Mouse (Mus musculus) forebrain, embryonic 11.5 days (tissue): ENCODE measurements around the gene Gm10436. TPM values are rescaled to one million over a fixed set of nuclear protein-coding genes. Genes with fewer than 3 reads are reported as not detected.
"Not testable (repeated sequence)": the region's sequence is repeated elsewhere in the genome, so short reads cannot be mapped to it uniquely, and the experiment has no call there.

Experiments used
- ATAC-seq: fragments of 200-750 bp; cut with Nextera tagmentation; replicated peaks from 2 replicates; pipeline ENCODE4 v1.8.0; 2017; ENCODE audit warnings: moderate TSS enrichment; ENCODE audit not compliant: low FRiP score
- DNase-seq: peaks from one replicate; pipeline ENCODE4 v3.0.0-alpha.2; 2017; ENCODE audit warnings: low spot score
- H3K27ac ChIP-seq: fragments of 300-500 bp; sonication (generic); 2 replicates; pipeline ENCODE4 v1.5.1; 2014; ENCODE audit warnings: low read depth, low read length
- H3K27me3 ChIP-seq: fragments of 300-500 bp; sonication (generic); 2 replicates; pipeline ENCODE4 v1.6.1; 2014; ENCODE audit warnings: mild to moderate bottlenecking, low read length, mixed read lengths; ENCODE audit not compliant: control insufficient read depth, insufficient read depth
- H3K36me3 ChIP-seq: fragments of 300-500 bp; sonication (generic); 2 replicates; pipeline ENCODE4 v1.6.1; 2014; ENCODE audit warnings: mild to moderate bottlenecking, low read length, moderate library complexity, mixed read lengths; ENCODE audit not compliant: control insufficient read depth, insufficient read depth
- H3K4me1 ChIP-seq: fragments of 300-500 bp; sonication (generic); replicated peaks from 2 replicates; pipeline ENCODE4 v1.6.1; 2014; ENCODE audit warnings: low read length, mixed read lengths; ENCODE audit not compliant: control insufficient read depth, insufficient read depth
- H3K4me2 ChIP-seq: fragments of 300-500 bp; sonication (generic); 2 replicates; pipeline ENCODE4 v1.6.1; 2014; ENCODE audit warnings: low read depth, mild to moderate bottlenecking, low read length, moderate library complexity, mixed read lengths; ENCODE audit not compliant: severe bottlenecking
- H3K4me3 ChIP-seq: fragments of 300-500 bp; sonication (generic); 2 replicates; pipeline ENCODE4 v1.5.1; 2014; ENCODE audit warnings: low read depth, low read length
- H3K9ac ChIP-seq: fragments of 300-500 bp; sonication (generic); 2 replicates; pipeline ENCODE4 v1.6.1; 2014; ENCODE audit warnings: low read length
- H3K9me3 ChIP-seq: fragments of 300-500 bp; sonication (generic); 2 replicates; pipeline ENCODE4 v1.6.1; 2016; ENCODE audit warnings: low read length, mixed read lengths; ENCODE audit not compliant: control insufficient read depth
- WGBS: fragments of 180-500 bp; shearing (Covaris S2); extraction: QIAGEN DNeasy Blood & Tissue Kit; methylation state at CpG from one replicate; pipeline ENCODE4 v1.1.7; 2014; 5-methylcytosine and 5-hydroxymethylcytosine counted together
- polyA plus RNA-seq: library from polyadenylated mRNA; unstranded; fragments of >200 nt; fragmentation: Nextera tagmentation; extraction: Ambion mirVana; gene quantifications from 2 replicates; pipeline ENCODE4 v1.2.1, GENCODE M21; 2014

Gene Gm10436
- polyA plus RNA-seq, result not detected in 2 replicates

DNA sequence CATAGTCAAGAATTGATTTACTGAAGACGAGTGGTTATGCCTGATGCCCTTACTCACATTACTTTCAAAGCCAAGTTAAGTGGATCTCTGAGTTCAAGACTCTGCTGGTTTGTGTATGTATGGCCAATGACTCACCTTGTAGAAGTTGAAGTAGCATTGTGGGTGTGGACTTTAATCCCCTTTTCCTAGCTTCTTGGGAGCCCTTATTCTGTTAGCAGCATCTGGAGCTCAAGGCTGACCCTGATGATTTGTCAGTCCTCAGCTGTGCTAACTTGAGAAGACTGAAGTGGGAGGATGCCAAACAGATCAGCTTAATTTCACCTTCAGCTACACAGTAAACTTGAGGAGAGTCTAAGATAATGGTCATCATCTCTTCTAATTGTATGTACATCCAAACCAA is at the start of gene Gm10436:
Gene Gm10436, minus strand, starts transcription at position 101 of the 400 bp plus-strand sequence.
- H3K4me2 ChIP-seq, ATAC-seq, H3K36me3 ChIP-seq, DNase-seq, H3K9ac ChIP-seq, H3K27me3 ChIP-seq, H3K27ac ChIP-seq, H3K4me3 ChIP-seq, H3K4me1 ChIP-seq, H3K9me3 ChIP-seq: not testable (repeated sequence)
- 95% methylated on average over 1 of the region's 1 CpGs for WGBS

DNA sequence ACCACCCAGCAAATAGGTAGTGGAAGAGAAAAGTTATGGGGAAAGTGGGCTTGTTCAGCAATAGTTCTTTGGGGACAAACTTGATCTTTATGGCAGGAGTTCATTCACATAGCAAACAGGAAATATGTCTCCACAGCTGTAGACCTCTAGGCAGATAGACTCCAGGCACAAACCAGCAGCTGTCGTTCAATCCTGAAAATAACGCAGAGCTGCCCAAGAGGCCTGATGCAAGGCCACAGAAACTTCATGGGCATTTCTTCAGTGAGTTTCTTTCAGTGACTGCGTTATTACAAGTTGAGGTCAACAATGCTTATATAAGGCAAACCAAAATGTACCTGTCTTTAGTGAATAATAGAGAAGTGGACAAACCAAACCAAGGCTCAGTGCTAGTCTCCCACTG is 37.5 kb upstream of the Gm10436 start:
- no peak for ATAC-seq
- Histone ChIP-seq H3K27ac (no peak overlapping the region), H3K4me3 (no peak overlapping the region), H3K27me3 (no peaks in the 10 kb centered on the region), H3K9me3 (no peaks in the 10 kb centered on the region), H3K36me3 (no peaks in the 10 kb centered on the region), H3K4me2 (no peak overlapping the region), H3K9ac (no peak overlapping the region), H3K4me1 (no peaks in the 10 kb centered on the region)
- no peak for DNase-seq
- WGBS, result 87% methylated on average over 3 of the region's 3 CpGs

DNA sequence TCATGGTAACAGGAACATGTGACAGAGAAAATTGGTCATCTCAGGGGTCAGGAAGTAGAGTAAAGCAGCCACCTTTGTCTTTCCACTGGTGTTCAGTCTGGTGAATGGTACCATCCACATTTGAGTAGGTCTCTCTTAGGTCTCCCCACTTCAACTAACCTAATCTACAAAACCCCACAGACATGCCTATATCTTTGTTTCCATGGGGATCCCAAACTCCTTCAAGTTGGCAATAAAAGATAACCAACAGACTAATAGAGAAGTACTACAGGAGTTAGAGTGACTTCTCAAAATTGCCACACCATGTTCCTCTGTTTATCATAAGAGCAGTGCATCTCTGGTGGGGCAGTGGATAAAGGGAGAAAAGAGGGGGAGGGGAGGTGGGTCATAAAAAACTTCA is 36.2 kb upstream of the Gm10436 start:
- H3K4me3 ChIP-seq, ATAC-seq, H3K9me3 ChIP-seq, H3K9ac ChIP-seq, H3K36me3 ChIP-seq, DNase-seq, H3K4me2 ChIP-seq, H3K27me3 ChIP-seq, H3K4me1 ChIP-seq, H3K27ac ChIP-seq: not testable (repeated sequence)

DNA sequence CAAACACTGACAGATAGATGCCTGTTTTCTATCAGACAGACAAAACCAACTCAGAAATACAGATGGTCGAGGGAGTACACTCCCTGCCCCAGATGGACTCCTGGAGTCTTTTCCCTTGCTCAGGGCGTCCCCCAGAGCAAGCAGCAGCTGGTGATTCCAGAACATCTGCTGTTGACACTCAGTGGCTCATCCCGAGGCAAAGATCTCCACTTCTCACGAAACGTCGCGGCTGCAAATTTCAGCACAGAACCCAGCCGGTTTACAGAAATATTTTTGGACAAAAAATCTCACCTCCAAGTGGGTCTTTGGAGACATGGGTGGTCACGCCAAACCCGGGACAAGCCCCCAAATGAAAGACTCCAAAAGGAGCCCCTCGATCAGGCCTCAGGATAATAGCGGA is 32.7 kb upstream of the Gm10436 start:
- Histone ChIP-seq H3K4me2 (no peak overlapping the region), H3K27ac (no peak overlapping the region), H3K4me3 (no peak overlapping the region), H3K36me3 (no peaks in the 10 kb centered on the region), H3K9me3 (no peaks in the 10 kb centered on the region), H3K4me1 (no peaks in the 10 kb centered on the region), H3K9ac (no peak overlapping the region), H3K27me3 (no peaks in the 10 kb centered on the region)
- no peak for ATAC-seq
- DNase-seq, result no peak
- 91% methylated on average over 12 of the region's 12 CpGs for WGBS

DNA sequence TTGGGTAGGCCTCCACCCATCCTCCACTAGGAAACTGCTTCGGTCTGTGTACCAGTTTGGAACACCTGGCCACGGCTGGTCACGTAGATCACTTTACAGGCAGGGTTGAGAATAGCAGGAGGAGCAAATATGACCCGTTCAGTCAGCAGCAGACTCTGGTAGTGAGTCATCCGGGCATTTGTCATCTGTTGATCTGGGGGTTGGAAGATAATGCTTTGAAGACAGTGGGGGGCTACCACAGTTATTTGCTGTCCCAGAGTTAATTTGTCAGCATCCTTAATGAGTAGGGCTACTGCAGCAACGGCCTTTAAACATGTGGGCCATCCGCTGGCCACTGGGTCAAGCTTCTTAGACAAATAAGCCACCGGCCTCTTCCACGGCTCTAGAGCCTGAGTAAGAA is 29.6 kb upstream of the Gm10436 start:
- not testable (repeated sequence) for H3K27ac ChIP-seq

DNA sequence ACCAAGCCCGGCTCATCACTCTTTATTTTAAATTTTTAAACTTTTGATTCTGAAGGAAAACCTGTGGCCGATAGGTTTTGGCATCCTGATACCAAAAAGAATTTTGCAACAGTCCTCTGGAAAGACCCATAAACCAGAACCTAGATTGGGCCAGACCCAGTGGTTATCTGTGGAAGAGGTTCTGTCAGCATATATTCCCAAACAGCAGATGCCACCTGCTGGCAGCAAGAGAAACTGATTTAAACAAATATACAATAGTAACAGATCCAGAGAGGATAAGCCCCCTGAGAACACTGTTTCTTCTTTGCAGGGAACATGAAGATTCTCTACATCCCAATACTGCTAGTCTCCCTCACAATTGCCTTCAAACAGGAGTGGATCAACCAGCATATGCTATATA is 20.9 kb upstream of the Gm10436 start:
- H3K27ac ChIP-seq, result no peak overlapping the region
- H3K4me2 ChIP-seq, result no peak overlapping the region
- 95% methylated on average over 2 of the region's 2 CpGs for WGBS
- no peaks in the 10 kb centered on the region for H3K4me1 ChIP-seq
- no peak for ATAC-seq
- no peaks in the 10 kb centered on the region for H3K9me3 ChIP-seq
- H3K9ac ChIP-seq, result no peak overlapping the region
- no peaks in the 10 kb centered on the region for H3K36me3 ChIP-seq
- no peak for DNase-seq
- H3K27me3 ChIP-seq, result no peaks in the 10 kb centered on the region
- no peak overlapping the region for H3K4me3 ChIP-seq

More for the DNA sequence above, 29.6 kb upstream of the Gm10436 start:
- not testable (repeated sequence) for DNase-seq, H3K4me1 ChIP-seq, H3K9ac ChIP-seq, ATAC-seq, H3K36me3 ChIP-seq, H3K27me3 ChIP-seq, H3K4me3 ChIP-seq, H3K4me2 ChIP-seq, H3K9me3 ChIP-seq
- WGBS, result 93% methylated on average over 9 of the region's 9 CpGs

Other genes with a start within 250 kb of the Gm10436 start
- not detected in 2 replicates for gene Gm2042, start 228.0 kb downstream of the Gm10436 start, polyA plus RNA-seq
- not detected in 2 replicates for gene Gm2075, start 170.3 kb downstream of the Gm10436 start, polyA plus RNA-seq
- not detected in 2 replicates for gene Gm6803, start 163.3 kb downstream of the Gm10436 start, polyA plus RNA-seq
- gene Gm2056, start 155.1 kb downstream of the Gm10436 start, polyA plus RNA-seq, result not detected in 2 replicates
- gene Gm16368, start 98.4 kb downstream of the Gm10436 start, polyA plus RNA-seq, result not detected in 2 replicates
- not detected in 2 replicates for gene Gm8332, start 68.0 kb upstream of the Gm10436 start, polyA plus RNA-seq
- gene Gm5662, start 92.4 kb upstream of the Gm10436 start, polyA plus RNA-seq, result not detected in 2 replicates
- not detected in 2 replicates for gene Gm5039, start 141.9 kb upstream of the Gm10436 start, polyA plus RNA-seq
- gene Adck1, start 178.4 kb upstream of the Gm10436 start, polyA plus RNA-seq, result 15.2 and 20.9 TPM in 2 replicates